In genomic region chr2:85048168-85048751, GRCm38 (mm10) we compare ENCODE assay signal across 8 mouse cellular contexts. TPM values are rescaled to one million over a fixed set of nuclear protein-coding genes. Genes with fewer than 3 reads are reported as not detected.
DNase-seq lines count a peak whose midpoint lies in the region; ATAC-seq lines count a peak whose summit lies in the region.

No protein-coding gene starts in this region.

- peak; percentile 88 for DNase-seq in gastrocnemius, postnatal 14 days
- DNase-seq in induced T-regulatory cell, adult 2 months (ENCODE audit: low read depth): peak; percentile 74
- peak; percentile 69 to 73 for DNase-seq in left cerebral cortex, postnatal 14 days (ENCODE audit: low spot score in 2 of 2)
- DNase-seq in right cerebral cortex, postnatal 10 days (ENCODE audit: low spot score in 2 of 2): peak; percentile 87
- DNase-seq in urinary bladder, postnatal 36 days (ENCODE audit: low spot score in 2 of 2): peak; percentile 56 to 69

- peak; percentile 21 for ATAC-seq in activated CD4-positive, CD25-positive, alpha-beta regulatory T cell, adult 4 months
- ATAC-seq in common myeloid progenitor, adult 5-6 weeks (replicated peaks; ENCODE audit: low read depth, poor library complexity, severe bottlenecking): peak; percentile 46

- intact Hi-C loops in gastrocnemius, postnatal 14 days (cut with DNase I; ENCODE audit: low total_unique reads): no loop called here
- intact Hi-C loops in left cerebral cortex, postnatal 14 days (cut with DNase I): no loop called here

- H3K4me3 ChIP-seq in megakaryocyte, embryonic 14.5 days (replicated peaks): peak overlapping the region; percentile 92

- H3K36me3 ChIP-seq in megakaryocyte, embryonic 14.5 days (replicated peaks; ENCODE audit: low read length): peaks cover 39% of the 10 kb centered on the region

- H3K4me1 ChIP-seq in megakaryocyte, embryonic 14.5 days: peaks cover 31% of the 10 kb centered on the region

- H3K9me3 ChIP-seq in megakaryocyte, embryonic 14.5 days: no peaks in the 10 kb centered on the region

- H3K27me3 ChIP-seq in megakaryocyte, embryonic 14.5 days (replicated peaks): peaks cover 48% of the 10 kb centered on the region

RNA-seq across cellular contexts. Expression of gene Tnks1bp1, which starts 0.4 kb away (rescaled TPM):
- polyA plus RNA-seq in activated CD4-positive, CD25-positive, alpha-beta regulatory T cell, adult 4 months (2017; shearing (Covaris generic)): 1 to 10 TPM; 3.9 to 6.3 TPM
- total RNA-seq in common myeloid progenitor, adult 5-6 weeks (2017): 2.9 and 5.1 TPM in 2 replicates
- total RNA-seq in gastrocnemius, postnatal 14 days (2021): 10 to 100 TPM; 47.3 to 48.5 TPM
- total RNA-seq in left cerebral cortex, postnatal 14 days (2021): 100 to 1,000 TPM in 1 of 2 experiments, 10 to 100 TPM in 1; 88.5 to 102 TPM
- polyA plus RNA-seq in megakaryocyte, embryonic 14.5 days (2012; ENCODE audit: insufficient read depth, low replicate concordance): 0.72 TPM in 1 of 2 replicates, not detected in the other

RNA-seq across cellular contexts. Expression of gene P2rx3, which starts 11.0 kb away (rescaled TPM):
- polyA plus RNA-seq in activated CD4-positive, CD25-positive, alpha-beta regulatory T cell, adult 4 months (2017; shearing (Covaris generic)): under 1 TPM in 1 of 2 experiments, not detected in 1; 0.62 TPM
- total RNA-seq in common myeloid progenitor, adult 5-6 weeks (2017): not detected in 2 replicates
- total RNA-seq in gastrocnemius, postnatal 14 days (2021): under 1 TPM; 0.89 to 0.92 TPM
- 1 to 10 TPM; 1.4 to 2.0 TPM for total RNA-seq in left cerebral cortex, postnatal 14 days (2021)
- not detected in 2 replicates for polyA plus RNA-seq in megakaryocyte, embryonic 14.5 days (2012; ENCODE audit: insufficient read depth, low replicate concordance)

RNA-seq across cellular contexts. Expression of gene Ssrp1, which starts 11.2 kb away (rescaled TPM):
- 100 to 1,000 TPM; 135 to 160 TPM for polyA plus RNA-seq in activated CD4-positive, CD25-positive, alpha-beta regulatory T cell, adult 4 months (2017; shearing (Covaris generic))
- 433 and 486 TPM in 2 replicates for total RNA-seq in common myeloid progenitor, adult 5-6 weeks (2017)
- 10 to 100 TPM; 34.0 to 44.2 TPM for total RNA-seq in gastrocnemius, postnatal 14 days (2021)
- total RNA-seq in left cerebral cortex, postnatal 14 days (2021): 10 to 100 TPM; 88.8 to 93.6 TPM
- polyA plus RNA-seq in megakaryocyte, embryonic 14.5 days (2012; ENCODE audit: insufficient read depth, low replicate concordance): 9.9 and 23.0 TPM in 2 replicates

Comparison
In these comparisons a context has a peak if more than half of its experiments do, and no peak if none do; other contexts are left out.
1. Peak in every context shown above with its lines: DNase-seq, ATAC-seq and H3K4me3 ChIP-seq.